Mouse (Mus musculus) liver, embryonic 11.5 days (tissue): ENCODE measurements around the gene Exosc9. TPM values are rescaled to one million over a fixed set of nuclear protein-coding genes. Genes with fewer than 3 reads are reported as not detected.

Experiments
- polyA plus RNA-seq: library from polyadenylated mRNA; unstranded; fragments of >200 nt; fragmentation: Nextera tagmentation; extraction: Ambion mirVana; gene quantifications from 2 replicates; pipeline ENCODE4 v1.2.1, GENCODE M21; 2014

Gene Exosc9
- polyA plus RNA-seq, 1 experiment from 2014 or later, result 82.7 TPM

Other genes with a start within 250 kb of the Exosc9 start
- 105 and 108 TPM in 2 replicates for gene Anxa5, start 76.7 kb upstream of the Exosc9 start, polyA plus RNA-seq
- 0.48 and 0.75 TPM in 2 replicates for gene 1810062G17Rik, start 76.7 kb upstream of the Exosc9 start, polyA plus RNA-seq
- not detected in 2 replicates for gene Gm11549, start 30.8 kb upstream of the Exosc9 start, polyA plus RNA-seq
- 299 and 337 TPM in 2 replicates for gene Ccna2, start 19.5 kb downstream of the Exosc9 start, polyA plus RNA-seq
- gene Bbs7, start 60.9 kb downstream of the Exosc9 start, polyA plus RNA-seq, result 9.9 and 11.7 TPM in 2 replicates
- gene Trpc3, start 137.6 kb downstream of the Exosc9 start, polyA plus RNA-seq, result 1.1 and 1.4 TPM in 2 replicates